Mouse (Mus musculus) lung, postnatal 10 days (tissue): ENCODE results near the gene Unc13a.
A peak's percentile ranks its signal among the peaks of the same experiment; 100 is the strongest.

Source experiments
- DNase-seq: peaks from one replicate; pipeline ENCODE4 v3.0.0; 2021

Gene Unc13a

DNA sequence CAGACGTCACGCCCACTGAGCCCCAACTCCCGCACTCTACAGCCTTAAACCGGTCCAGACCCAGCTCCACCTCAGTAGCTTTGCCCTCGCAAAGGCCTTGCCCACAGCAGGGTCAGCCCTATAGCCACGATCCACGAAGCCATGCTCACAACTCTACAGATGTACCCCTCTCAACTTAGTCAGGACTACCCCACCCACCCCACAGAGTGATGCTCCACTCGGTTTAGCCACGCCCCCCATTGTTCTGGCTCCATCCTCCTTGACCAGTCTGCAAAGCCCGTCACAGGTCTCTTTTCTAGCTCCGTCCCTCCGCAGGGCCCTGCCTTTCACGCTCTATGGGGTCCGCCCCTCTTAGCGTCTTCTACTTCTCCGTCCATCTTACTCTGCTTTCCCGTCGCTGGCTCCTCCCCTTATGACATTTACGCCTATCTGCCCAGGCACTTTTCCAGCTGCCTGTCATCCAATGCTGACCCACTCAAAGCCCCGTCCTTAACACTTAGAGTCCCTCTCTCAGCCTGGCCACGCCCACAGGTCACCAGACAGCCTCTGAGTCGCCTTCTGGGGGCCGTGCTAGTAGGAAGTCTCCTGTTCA is 14.7 kb upstream of the Unc13a start:
- DNase-seq: peak; percentile 36

DNA sequence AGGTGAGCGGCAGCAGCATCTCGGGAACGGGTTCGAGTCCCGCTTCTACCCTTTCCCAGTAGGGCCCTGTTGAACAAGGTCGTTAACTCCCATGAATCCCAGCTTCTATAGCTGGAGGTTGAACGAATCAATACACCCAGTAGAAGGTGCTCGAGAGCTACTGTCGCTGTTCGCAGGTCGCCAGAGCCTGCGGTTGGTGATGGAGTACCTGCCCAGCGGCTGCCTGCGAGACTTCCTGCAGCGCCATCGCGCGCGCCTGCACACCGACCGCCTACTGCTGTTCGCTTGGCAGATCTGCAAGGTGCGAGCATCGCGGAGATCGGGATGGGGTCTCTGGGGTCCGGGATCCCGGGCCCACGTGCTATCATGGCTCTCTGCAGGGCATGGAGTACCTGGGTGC is 14.0 kb upstream of the Unc13a start:
- DNase-seq: no peak

DNA sequence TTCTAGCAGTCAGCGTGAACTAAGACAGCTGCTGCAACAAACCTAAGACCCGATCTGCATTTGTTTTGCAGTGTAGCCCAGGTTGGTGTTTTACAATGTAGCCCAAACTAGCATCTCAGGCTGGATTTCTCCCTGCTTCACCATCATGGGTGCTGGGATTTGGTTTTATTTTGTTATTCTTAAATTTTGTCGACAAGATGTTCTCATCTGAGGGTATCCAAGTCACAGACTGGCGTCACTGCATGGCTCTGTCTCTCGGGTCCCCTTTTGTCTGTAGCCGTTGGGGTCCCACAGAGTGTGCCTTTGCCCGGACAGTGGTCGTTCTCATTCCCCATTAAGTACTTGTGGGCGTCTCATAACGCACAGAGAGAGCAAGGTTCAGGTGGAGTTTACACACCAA is 13.1 kb upstream of the Unc13a start:
- no peak for DNase-seq

DNA sequence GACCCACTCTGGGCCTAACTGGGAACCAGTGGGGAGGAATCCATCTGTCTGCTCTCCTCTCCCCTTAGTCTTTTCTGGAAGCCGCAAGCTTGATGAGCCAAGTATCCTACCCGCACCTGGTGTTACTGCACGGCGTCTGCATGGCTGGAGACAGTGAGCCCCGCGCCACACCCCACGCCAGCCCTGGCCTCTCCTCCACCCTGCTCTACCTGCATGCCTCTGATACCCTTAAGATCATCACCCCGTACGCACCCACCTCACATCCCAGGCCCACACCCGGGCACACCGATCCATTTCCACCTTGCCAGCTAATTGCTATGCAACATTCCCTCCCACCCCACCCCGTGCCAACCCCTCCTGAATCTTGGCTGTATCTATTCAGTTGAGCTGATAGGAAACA is 11.3 kb upstream of the Unc13a start:
- no peak for DNase-seq

DNA sequence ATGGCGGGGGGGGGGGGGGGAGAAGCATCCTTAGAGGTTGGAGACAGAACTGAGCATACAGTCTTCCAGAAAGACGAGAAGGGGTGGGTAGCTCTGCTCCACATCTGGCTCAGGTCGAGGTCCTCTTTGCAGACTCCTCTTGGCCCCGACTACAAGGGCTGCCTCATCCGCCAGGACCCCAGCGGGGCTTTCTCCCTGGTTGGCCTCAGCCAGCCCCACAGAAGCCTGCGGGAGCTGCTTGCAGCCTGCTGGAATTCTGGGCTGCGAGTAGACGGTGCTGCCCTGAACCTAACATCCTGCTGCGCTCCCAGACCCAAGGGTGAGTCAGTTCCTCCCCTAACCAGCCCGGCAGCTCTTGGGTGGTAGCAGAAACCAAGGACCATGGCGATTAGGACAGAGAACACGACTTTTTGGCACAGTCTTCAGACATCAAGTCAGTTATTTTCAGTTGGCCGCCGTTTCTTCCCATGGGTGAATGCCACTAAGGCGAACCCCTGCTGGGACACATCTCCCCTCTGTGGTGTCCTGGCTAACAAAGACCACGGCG is 9.9 kb upstream of the Unc13a start:
- no peak for DNase-seq

DNA sequence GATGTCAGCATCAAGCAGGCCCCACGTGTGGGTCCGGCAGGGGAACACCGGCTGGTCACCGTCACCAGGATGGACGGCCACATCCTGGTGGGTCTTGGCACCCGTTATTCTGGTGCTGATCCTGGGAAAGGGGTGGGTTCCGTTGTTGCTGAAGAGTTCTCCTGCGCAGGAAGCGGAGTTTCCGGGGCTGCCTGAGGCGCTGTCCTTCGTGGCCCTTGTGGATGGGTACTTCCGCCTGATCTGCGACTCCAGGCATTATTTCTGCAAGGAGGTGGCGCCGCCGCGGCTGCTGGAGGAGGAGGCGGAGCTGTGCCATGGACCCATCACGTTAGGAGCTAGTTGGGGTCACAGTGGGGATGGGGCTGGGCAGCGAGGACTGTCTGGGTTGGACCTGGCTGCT is 8.9 kb upstream of the Unc13a start:
- peak; percentile 38 for DNase-seq

DNA sequence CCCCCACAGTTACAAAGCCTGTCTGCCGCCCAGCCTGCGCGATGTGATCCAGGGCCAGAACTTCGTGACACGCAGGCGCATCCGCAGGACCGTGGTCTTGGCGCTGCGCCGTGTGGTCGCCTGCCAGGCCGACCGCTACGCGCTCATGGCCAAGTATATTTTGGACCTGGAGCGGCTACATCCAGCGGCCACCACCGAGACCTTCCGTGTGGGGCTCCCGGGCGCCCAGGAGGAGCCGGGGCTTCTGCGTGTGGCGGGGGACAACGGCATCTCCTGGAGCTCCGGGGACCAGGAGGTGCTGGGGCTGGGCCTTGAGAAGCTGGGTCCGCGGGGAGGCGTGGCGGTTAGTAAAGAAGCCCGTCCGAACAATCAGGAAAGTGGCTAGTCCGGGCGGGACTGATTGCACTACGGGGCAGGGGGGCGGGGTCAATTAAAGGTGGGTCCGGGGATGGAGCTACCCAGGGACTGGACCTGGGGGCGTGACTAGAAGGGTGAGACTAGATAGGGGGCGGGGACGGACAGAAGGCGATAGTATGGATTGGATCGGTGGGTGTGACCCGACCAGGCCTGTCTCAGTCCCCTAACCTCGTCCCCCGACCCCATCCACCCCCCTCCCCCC is 8.1 kb upstream of the Unc13a start:
- no peak for DNase-seq

DNA sequence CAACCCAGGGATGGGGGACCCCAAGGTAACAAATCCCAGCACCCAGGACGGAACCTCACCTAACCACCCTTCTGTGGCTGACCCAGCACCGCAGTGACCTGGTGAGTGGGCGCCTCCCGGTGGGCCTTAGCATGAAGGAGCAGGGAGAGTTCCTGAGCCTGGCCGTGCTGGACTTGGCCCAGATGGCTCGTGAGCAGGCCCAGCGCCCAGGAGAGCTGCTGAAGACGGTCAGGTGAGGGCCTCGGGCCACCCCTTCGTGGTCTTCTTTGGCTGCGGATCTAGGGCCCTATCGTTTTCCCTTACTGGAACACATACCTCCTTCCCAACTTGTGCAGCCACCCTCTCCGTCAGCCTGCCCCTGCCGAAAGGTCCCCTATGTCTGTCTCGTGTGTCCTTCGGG is 7.6 kb upstream of the Unc13a start:
- DNase-seq: no peak

DNA sequence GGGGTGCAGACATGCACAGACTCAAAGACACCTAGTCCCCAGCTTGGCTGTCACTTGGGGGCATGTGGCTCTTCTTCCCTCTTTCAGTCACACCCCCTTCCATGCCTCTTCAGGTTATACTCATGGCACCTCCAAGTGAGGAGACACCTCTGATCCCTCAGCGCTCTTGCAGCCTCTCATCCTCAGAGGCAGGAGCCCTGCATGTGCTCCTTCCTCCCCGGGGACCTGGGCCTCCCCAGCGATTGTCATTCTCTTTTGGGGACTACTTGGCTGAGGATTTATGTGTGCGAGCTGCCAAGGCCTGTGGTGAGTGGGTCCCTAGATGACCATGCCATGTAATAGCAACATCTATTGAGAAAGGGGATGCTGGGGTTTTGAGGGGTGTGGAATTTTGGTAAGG is 6.7 kb upstream of the Unc13a start:
- no peak for DNase-seq

DNA sequence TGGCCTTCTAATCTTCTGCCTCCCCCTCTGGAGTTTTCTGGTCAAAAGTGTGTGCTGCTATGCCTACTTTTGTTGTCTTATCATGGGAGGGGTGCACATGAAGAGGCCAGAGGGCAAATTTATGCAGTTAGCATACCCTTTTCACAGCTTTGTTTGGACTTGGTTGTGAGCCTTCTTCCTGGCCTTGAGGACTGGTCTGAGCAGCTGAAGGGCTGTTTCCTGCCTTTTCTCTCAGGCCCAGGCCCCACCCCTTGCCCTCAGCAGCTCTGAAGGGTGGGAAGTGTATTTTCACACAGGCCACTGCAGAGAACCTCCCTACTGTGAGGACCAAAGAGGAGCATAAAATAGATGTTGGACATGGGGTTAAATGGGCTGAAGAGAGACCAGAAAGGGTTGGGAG is 6.0 kb upstream of the Unc13a start:
- peak; percentile 59 for DNase-seq

DNA sequence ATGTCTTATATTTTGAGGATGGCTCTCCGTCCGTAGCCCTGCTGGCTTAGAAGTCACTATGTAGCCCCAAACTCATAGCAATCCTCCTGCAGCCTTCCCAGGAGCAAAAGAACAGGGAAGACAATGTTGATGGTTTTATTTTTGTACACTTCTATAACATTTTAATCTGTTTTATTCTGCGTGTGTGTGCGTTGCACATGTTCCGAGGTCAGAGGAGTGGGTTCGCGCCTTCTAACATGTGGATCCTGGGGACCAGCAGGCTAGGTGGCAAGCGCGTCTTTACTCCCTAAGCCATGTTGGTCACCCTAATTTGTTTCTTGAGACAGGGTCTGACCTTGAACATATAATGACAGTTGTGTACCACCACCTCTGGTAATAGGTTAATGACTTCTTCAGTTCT is 5.2 kb upstream of the Unc13a start:
- DNase-seq: no peak

DNA sequence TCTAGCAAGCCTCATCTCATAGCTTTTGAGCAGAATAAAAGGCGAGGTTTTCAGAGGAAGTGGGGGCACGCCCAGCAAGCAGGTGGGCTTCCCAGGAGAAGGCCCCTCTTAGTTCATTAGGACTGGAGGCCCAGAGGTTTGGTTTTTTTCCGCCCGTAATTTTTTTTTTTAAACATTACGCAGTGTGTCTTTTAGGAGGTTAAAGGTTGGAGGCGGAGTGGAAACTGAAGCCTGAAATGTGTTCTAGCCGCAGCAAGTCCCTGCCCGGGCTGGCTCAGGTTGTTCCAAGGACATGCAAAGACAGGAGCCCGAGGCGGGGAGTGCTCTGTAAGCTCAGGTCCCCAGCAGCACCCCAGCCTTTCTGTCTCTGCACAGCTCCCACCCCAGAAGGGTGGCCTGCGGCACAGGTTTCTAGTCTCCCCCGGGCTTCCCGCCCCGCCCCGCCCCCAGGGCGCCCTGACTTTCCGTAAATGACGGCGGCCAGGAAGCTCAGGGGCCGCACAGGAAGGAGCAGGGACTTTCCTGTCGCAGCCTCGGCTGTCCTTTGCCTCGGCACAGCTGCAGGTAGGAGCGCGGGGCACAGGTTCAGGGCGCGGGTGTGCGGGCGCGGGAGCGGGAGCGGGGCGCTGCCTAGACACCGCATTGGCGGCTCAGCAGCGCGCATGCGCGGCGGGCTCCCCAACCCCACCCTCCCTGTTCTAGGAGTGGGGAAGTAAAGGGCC is 4.6 kb upstream of the Unc13a start, which contains the start of gene Jak3:
TSS of gene Jak3 (plus strand) at position 277 of the 722 bp plus-strand sequence.
- peak; percentile 52 for DNase-seq

DNA sequence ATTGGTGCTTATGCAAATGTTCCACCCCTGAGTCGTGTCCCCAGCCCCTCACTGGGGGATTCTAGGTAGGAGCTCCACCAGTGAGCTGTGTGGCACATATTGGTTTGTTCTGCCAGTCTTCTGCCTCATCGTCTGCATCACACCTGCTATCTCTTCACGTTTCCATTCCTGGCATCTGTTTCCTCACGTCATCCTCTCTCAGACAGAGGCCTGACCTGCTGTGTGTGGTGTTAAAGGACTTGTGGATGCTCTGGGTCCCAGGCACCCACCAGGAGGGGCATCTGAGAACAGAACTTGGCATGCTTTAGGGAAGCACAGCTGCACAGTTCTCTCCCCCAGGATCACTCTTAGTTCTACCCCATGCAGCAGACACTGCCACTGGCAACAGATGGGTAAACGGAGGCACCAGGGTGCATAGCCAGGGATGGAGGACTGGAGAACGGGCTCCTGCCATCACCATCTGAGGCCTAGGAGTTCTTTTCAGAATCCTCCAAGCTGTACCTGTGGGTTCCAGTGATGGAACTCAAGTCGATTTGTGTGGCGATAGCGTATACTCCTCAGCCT is 4.0 kb upstream of the Unc13a start:
- no peak for DNase-seq

DNA sequence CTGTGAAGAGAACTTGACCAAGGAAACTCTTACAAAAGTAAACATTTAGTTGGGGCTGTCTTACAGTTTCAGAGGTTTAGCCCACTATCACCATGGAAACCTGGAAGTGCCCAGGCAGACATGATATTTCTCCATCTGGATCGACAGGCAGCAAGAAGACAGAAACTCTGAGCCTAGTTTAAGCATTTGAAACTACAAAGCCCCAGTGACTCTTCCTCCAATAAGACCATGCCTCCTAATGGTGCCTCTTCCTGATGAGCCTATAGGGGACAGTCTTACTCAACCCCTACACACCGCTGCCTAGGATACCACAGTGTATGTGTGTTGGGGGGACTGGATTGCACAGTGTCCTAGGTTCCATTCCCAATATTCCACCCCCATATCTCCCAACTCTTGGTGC is 2.5 kb upstream of the Unc13a start:
- DNase-seq: no peak

DNA sequence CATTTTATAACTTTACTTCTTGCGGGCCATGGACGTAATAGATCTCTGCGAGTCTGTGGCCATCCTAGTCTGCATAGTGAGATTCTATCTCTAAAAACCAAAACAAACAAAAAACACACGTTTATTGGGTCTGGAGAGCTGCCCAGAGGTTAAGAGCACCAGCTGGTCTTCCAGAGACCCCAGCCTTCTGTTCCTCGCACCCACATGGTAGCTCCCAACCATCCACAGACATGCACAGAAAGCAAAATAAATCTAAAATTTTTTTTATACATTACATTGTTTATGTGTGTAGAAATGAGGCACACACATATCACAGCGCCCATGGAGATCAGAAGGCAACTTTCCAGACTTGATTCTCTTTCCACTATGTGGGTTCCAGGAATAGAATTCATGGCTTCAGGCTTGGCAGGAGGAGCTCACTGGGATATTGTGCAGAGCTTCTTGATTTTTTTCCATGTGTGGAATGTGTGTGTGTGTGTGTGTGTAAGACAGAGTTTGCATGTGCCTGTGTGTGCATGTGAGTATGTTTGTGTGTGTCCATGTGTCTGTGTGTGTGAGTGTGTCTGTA is 695 bp upstream of the Unc13a start:
- DNase-seq: no peak

DNA sequence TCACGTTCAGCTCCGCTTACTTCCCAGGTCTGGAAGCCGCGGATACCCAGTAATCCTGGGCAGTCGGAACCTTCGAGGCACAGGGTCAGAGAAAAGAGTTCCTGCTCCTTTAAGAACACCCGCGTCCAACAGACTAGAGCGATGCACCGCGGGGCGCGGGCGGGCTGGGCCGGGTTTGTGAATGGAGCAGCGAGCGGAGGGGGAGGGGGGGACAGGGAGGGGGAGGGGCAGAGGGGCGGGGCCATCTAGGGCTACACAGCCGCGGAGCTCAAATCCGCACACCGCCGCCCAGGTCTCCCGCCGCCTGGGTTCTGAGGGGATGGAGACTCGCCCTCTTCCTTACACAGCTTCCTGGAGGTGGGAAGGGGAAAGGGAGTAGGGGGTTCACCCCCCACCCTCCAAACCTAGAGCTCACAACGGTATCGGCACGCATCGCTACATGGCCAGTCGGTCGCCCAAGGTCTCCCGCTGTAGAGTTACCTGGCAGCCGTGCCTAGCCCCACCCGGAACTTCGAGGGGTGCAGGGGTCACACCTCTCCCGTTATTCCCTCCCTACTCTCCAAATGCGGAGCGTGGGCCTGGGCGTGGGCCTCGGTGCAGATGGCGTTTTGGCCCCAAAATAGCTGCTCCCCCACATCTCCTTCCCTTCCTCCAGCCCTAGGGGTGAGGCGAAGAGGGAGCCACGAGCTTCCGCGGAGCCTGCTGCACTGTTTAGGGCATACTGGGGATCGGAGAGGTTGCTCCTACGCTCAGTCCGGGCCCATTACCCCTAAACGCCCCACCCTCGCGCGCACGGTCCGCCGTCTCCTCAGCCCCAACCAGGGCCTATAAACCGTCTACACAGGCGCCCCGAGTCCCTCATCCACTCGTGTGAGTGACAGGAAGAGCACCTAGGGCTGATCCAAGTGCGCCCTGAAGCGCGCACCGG is 672 bp downstream of the Unc13a start:
- no peak for DNase-seq

DNA sequence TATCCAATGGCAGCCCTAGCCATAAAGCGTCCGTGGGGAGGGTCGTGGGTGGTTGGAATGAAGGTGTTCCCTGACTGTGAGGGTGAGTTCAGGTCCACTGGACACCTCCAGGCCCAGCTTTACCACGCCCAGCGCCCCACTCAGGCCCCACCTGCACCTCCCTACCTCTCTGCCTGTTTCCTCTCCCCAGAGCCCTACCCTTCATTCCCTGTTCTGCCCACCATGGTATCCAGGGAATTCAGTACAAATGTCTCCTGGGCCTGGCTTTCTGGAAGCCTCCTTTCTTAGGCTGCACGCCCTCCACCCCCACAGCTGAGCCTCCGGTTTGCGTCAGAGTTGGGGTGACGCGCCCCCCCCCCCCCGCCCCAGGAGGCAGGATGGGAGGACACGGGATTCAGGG is 1.4 kb downstream of the Unc13a start:
- DNase-seq: no peak

DNA sequence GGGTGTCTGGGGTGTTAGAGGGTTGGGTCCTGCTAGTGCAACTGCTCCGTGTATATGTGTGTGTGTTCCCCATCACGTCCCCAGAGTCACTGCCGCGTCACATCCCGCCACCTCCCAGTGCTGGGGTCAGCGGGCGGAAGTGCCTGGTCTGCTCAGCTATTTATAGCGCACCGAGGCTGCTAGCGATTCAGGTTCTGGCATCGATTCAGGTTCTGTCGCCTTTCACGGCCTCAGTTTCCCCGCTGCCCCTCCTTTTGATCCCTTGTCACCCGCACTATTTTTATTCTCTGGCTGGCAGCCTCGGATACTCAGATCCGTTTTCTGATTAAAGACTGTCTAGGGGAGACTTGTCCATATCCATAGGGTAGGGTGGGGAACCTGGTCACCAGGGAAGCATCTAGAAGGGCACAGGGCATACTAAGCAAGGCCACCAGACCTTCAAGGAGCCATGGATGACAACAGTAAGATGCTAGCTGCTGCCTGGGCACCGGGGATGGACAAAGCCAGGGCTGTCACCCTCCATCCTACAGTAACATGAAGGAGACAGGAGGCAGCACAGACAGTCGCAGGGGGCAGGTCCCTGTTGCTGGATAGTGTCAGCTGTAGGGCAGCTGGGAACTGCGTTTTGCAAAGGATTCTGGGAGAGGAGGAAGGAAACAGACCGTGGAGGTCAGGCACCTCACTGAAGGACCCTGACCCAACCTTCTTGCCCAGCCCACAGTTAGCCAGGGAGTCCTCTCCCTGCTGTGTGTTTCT is 3.2 kb downstream of the Unc13a start:
- DNase-seq: peak; percentile 56

DNA sequence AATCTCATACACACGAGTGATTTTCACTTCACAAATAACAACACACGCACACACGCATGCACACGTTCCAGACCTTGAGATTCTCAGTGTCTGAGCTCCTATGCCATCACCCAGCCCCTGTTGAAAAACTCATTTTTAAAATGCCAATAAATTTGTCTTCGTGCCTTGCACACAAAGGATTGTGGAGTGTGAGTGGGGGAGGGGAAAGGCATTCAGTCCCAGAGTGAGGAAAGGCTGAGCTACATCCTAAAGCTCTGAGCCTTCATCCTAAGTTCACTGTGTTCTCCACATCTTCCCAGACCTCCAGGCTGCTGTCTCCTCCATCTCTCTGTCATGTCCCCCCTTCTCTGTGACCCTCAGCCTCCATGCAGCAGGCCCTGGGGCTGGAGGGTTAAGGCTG is 4.3 kb downstream of the Unc13a start:
- no peak for DNase-seq

DNA sequence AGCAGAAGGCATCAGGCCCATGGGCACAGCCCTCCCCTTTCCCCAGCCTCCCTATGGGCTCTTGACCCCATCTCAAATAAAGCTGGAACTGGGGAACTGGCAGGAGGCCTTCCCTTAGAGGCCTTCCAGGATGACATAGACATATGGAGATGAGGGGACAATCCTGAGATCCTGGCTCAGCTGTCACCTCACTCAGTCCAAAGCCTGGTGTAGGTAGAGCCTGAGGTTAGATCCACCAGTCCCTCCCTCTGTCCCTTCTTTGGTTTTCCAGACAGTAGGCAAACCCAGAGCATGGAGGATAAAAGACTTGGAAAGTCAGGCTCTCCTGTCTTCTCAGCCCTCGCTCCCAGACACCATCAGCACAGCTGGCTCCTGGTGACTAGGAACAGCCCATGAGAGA is 4.7 kb downstream of the Unc13a start:
- DNase-seq: no peak

DNA sequence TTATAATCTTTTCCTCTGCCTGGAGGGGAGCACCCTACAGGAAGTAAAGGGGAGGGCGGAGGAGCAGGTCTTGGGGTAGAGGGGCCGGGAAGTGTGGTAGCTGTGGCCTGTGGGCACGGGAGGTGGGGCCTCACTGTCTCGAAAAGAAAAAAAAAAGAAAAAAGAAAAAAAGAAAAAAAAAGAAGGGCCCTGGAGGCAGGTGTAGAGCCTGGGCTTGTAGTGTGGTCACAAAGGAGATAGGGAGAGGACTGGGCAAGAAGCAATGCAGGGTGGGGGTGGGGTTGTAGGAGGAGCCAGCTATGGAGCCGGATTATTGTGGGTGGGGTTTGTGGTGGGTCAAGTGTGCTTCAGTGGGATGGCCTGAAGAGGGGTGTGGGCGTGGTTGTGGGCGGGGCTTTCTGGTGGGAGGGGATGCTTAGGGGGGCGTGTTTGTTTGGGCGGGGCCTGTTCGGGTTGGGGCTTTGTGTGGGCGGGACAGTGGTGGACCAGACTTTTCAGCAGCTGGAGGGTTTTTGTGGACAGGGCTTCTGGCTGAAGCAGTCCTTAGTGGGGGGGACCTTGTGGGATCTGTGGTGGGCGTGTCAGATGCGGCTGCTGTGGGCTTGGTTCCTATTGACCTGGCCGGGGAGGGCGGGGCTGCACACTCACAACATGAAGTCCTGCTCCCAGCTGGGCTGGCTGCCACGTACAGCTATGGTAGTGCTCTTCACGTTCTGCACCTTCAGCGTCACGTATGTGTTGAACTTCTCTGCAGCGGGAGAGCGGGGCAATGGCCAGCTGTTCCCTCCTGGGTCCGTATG is 6.0 kb downstream of the Unc13a start:
- peak; percentile 78 for DNase-seq
